Mouse (Mus musculus): ENCODE measurements around the gene Rptor.

- no peak for TF ChIP-seq EP300 (IDR thresholded peaks at IDR 0.05; ENCODE audit: low read depth)
- TF ChIP-seq CTCF (IDR thresholded peaks at IDR 0.05; ENCODE audit: low read depth), result no peak
Observed at GRCm38 (mm10) chr11:119929603-119930265, 327.0 kb downstream of the Rptor start.
